Mouse (Mus musculus): ENCODE measurements around the gene Slc51a. TPM values are rescaled to one million over a fixed set of nuclear protein-coding genes. Genes with fewer than 3 reads are reported as not detected.

The Slc51a gene
- polyA plus RNA-seq, 1 experiment from 2014 or later = 0.18 TPM

GRCm38 (mm10) chr16:32485209-32485608 is 2.5 kb downstream of the Slc51a start:
- H3K4me2 ChIP-seq (replicated peaks) = no peak overlapping the region
- H3K4me1 ChIP-seq = peaks cover 5% of the 10 kb centered on the region
- no peaks in the 10 kb centered on the region for H3K9me3 ChIP-seq
- H3K4me3 ChIP-seq = no peak overlapping the region
- no peaks in the 10 kb centered on the region for H3K27me3 ChIP-seq
- H3K27ac ChIP-seq (replicated peaks) = no peak overlapping the region
- 70% methylated on average over 2 of the region's 2 CpGs for WGBS
- ATAC-seq (ENCODE audit: low FRiP score, low read depth) = no peak
- no peak overlapping the region for H3K9ac ChIP-seq (replicated peaks)
- no peaks in the 10 kb centered on the region for H3K36me3 ChIP-seq

GRCm38 (mm10) chr16:32484431-32484871 is 3.2 kb downstream of the Slc51a start:
- Histone ChIP-seq H3K9me3 (no peaks in the 10 kb centered on the region), H3K4me2 (replicated peaks) (no peak overlapping the region)
- WGBS = 47% methylated on average over 7 of the region's 7 CpGs

GRCm38 (mm10) chr16:32479415-32479814 is 8.3 kb downstream of the Slc51a start:
- H3K36me3 ChIP-seq = no peaks in the 10 kb centered on the region
- H3K27me3 ChIP-seq = no peaks in the 10 kb centered on the region

More at GRCm38 (mm10) chr16:32484431-32484871, 3.2 kb downstream of the Slc51a start:
- peaks cover 5% of the 10 kb centered on the region for H3K4me1 ChIP-seq
- ATAC-seq (ENCODE audit: low FRiP score, low read depth) = no peak
- H3K27me3 ChIP-seq = no peaks in the 10 kb centered on the region
- no peak overlapping the region for H3K4me3 ChIP-seq
- H3K9ac ChIP-seq (replicated peaks) = no peak overlapping the region
- H3K36me3 ChIP-seq = no peaks in the 10 kb centered on the region
- H3K27ac ChIP-seq (replicated peaks) = no peak overlapping the region

GRCm38 (mm10) chr16:32477315-32477714 is 10.4 kb downstream of the Slc51a start:
- Histone ChIP-seq H3K9me3 (no peaks in the 10 kb centered on the region), H3K27ac (replicated peaks) (no peak overlapping the region), H3K36me3 (peaks cover 9% of the 10 kb centered on the region), H3K4me3 (no peak overlapping the region), H3K4me2 (replicated peaks) (no peak overlapping the region), H3K27me3 (no peaks in the 10 kb centered on the region), H3K4me1 (no peaks in the 10 kb centered on the region), H3K9ac (replicated peaks) (no peak overlapping the region)
- WGBS = 87% methylated on average over 6 of the region's 6 CpGs
- ATAC-seq (ENCODE audit: low FRiP score, low read depth) = no peak

More at GRCm38 (mm10) chr16:32479415-32479814, 8.3 kb downstream of the Slc51a start:
- no peaks in the 10 kb centered on the region for H3K9me3 ChIP-seq
- no peak overlapping the region for H3K27ac ChIP-seq (replicated peaks)
- ATAC-seq (ENCODE audit: low FRiP score, low read depth) = no peak
- H3K9ac ChIP-seq (replicated peaks) = no peak overlapping the region
- no peak overlapping the region for H3K4me2 ChIP-seq (replicated peaks)
- H3K4me3 ChIP-seq = no peak overlapping the region
- H3K4me1 ChIP-seq = peaks cover 5% of the 10 kb centered on the region
- 84% methylated on average over 2 of the region's 2 CpGs for WGBS

GRCm38 (mm10) chr16:32472276-32473015 is 15.2 kb downstream of the Slc51a start:
- H3K27ac ChIP-seq (replicated peaks) = no peak overlapping the region
- ATAC-seq (ENCODE audit: low FRiP score, low read depth) = no peak
- H3K27me3 ChIP-seq = no peaks in the 10 kb centered on the region
- H3K9ac ChIP-seq (replicated peaks) = no peak overlapping the region
- no peak overlapping the region for H3K4me3 ChIP-seq
- no peaks in the 10 kb centered on the region for H3K4me1 ChIP-seq
- peaks cover 37% of the 10 kb centered on the region for H3K36me3 ChIP-seq
- H3K9me3 ChIP-seq = no peaks in the 10 kb centered on the region
- WGBS = 77% methylated on average over 7 of the region's 7 CpGs
- H3K4me2 ChIP-seq (replicated peaks) = no peak overlapping the region

- Histone ChIP-seq H3K27me3 (no peaks in the 10 kb centered on the region), H3K9me3 (no peaks in the 10 kb centered on the region), H3K9ac (replicated peaks) (no peak overlapping the region), H3K27ac (replicated peaks) (no peak overlapping the region), H3K4me2 (replicated peaks) (no peak overlapping the region), H3K36me3 (peaks cover 44% of the 10 kb centered on the region), H3K4me1 (no peaks in the 10 kb centered on the region), H3K4me3 (no peak overlapping the region)
- 84% methylated on average over 5 of the region's 5 CpGs for WGBS
- ATAC-seq (ENCODE audit: low FRiP score, low read depth) = no peak
These were observed 18.1 kb downstream of the Slc51a start for GRCm38 (mm10) chr16:32469404-32470105.

- H3K36me3 ChIP-seq = peaks cover 47% of the 10 kb centered on the region
- ATAC-seq (ENCODE audit: low FRiP score, low read depth) = no peak
- no peak overlapping the region for H3K27ac ChIP-seq (replicated peaks)
- H3K27me3 ChIP-seq = no peaks in the 10 kb centered on the region
- H3K9ac ChIP-seq (replicated peaks) = no peak overlapping the region
- 94% methylated on average over 3 of the region's 3 CpGs for WGBS
- no peak overlapping the region for H3K4me3 ChIP-seq
- no peaks in the 10 kb centered on the region for H3K9me3 ChIP-seq
- H3K4me2 ChIP-seq (replicated peaks) = no peak overlapping the region
- no peaks in the 10 kb centered on the region for H3K4me1 ChIP-seq
These were observed 19.2 kb downstream of the Slc51a start for GRCm38 (mm10) chr16:32468488-32468887.

GRCm38 (mm10) chr16:32464908-32465307 is 22.8 kb downstream of the Slc51a start:
- Histone ChIP-seq H3K4me2 (replicated peaks) (no peak overlapping the region), H3K9me3 (no peaks in the 10 kb centered on the region), H3K36me3 (peaks cover 29% of the 10 kb centered on the region), H3K4me1 (no peaks in the 10 kb centered on the region), H3K27ac (replicated peaks) (no peak overlapping the region), H3K9ac (replicated peaks) (no peak overlapping the region), H3K4me3 (no peak overlapping the region), H3K27me3 (no peaks in the 10 kb centered on the region)
- ATAC-seq (ENCODE audit: low FRiP score, low read depth) = no peak
- 0% methylated on average over 1 of the region's 1 CpGs for WGBS

- Histone ChIP-seq H3K9me3 (no peaks in the 10 kb centered on the region), H3K4me3 (no peak overlapping the region), H3K27ac (replicated peaks) (no peak overlapping the region), H3K4me1 (no peaks in the 10 kb centered on the region), H3K36me3 (peaks cover 33% of the 10 kb centered on the region), H3K9ac (replicated peaks) (no peak overlapping the region), H3K27me3 (no peaks in the 10 kb centered on the region), H3K4me2 (replicated peaks) (no peak overlapping the region)
- 95% methylated on average over 2 of the region's 2 CpGs for WGBS
- ATAC-seq (ENCODE audit: low FRiP score, low read depth) = no peak
These were observed 24.3 kb downstream of the Slc51a start for GRCm38 (mm10) chr16:32463426-32463825.

- Histone ChIP-seq H3K9me3 (no peaks in the 10 kb centered on the region), H3K36me3 (peaks cover 33% of the 10 kb centered on the region), H3K4me3 (no peak overlapping the region), H3K4me1 (no peaks in the 10 kb centered on the region), H3K27ac (replicated peaks) (no peak overlapping the region), H3K27me3 (no peaks in the 10 kb centered on the region), H3K9ac (replicated peaks) (no peak overlapping the region), H3K4me2 (replicated peaks) (no peak overlapping the region)
- no peak for ATAC-seq (ENCODE audit: low FRiP score, low read depth)
- 97% methylated on average over 16 of the region's 16 CpGs for WGBS
These were observed 24.7 kb downstream of the Slc51a start for GRCm38 (mm10) chr16:32462950-32463349.

- peaks cover 25% of the 10 kb centered on the region for H3K36me3 ChIP-seq
These were observed 26.0 kb downstream of the Slc51a start for GRCm38 (mm10) chr16:32461713-32462112.

GRCm38 (mm10) chr16:32460518-32460917 is 27.2 kb downstream of the Slc51a start:
- no peak overlapping the region for H3K9ac ChIP-seq (replicated peaks)
- H3K9me3 ChIP-seq = no peaks in the 10 kb centered on the region
- no peak overlapping the region for H3K27ac ChIP-seq (replicated peaks)
- H3K4me3 ChIP-seq = no peak overlapping the region
- no peaks in the 10 kb centered on the region for H3K27me3 ChIP-seq
- peaks cover 34% of the 10 kb centered on the region for H3K36me3 ChIP-seq
- no peak for ATAC-seq (ENCODE audit: low FRiP score, low read depth)
- 58% methylated on average over 4 of the region's 4 CpGs for WGBS
- H3K4me1 ChIP-seq = no peaks in the 10 kb centered on the region
- H3K4me2 ChIP-seq (replicated peaks) = no peak overlapping the region

More at GRCm38 (mm10) chr16:32461713-32462112, 26.0 kb downstream of the Slc51a start:
- no peaks in the 10 kb centered on the region for H3K9me3 ChIP-seq
- no peak overlapping the region for H3K27ac ChIP-seq (replicated peaks)
- no peaks in the 10 kb centered on the region for H3K27me3 ChIP-seq
- no peak for ATAC-seq (ENCODE audit: low FRiP score, low read depth)
- no peak overlapping the region for H3K4me3 ChIP-seq
- no peak overlapping the region for H3K4me2 ChIP-seq (replicated peaks)
- 93% methylated on average over 5 of the region's 5 CpGs for WGBS
- H3K9ac ChIP-seq (replicated peaks) = no peak overlapping the region
- no peaks in the 10 kb centered on the region for H3K4me1 ChIP-seq

Measured in midbrain, embryonic 12.5 days (tissue).